Mouse (Mus musculus) splenic B cell, adult 2 months (primary cell): Measurements from ENCODE around the gene Sp6.

Experiments used
- DNase-seq: peaks from one replicate; pipeline ENCODE4 v3.0.0-alpha.2; 2011; ENCODE audit warnings: low read depth, low spot score
- H3K27me3 ChIP-seq: 2 replicates; pipeline ENCODE4 v1.6.1; 2012; ENCODE audit warnings: mild to moderate bottlenecking, low read length, moderate library complexity, mixed read lengths; ENCODE audit not compliant: control insufficient read depth, poor library complexity, insufficient read depth, severe bottlenecking
- H3K36me3 ChIP-seq: 2 replicates; pipeline ENCODE4 v1.6.1; 2012; ENCODE audit warnings: mild to moderate bottlenecking, low read length, moderate library complexity, mixed read lengths; ENCODE audit not compliant: control insufficient read depth, poor library complexity, insufficient read depth, severe bottlenecking

The Sp6 gene

DNA sequence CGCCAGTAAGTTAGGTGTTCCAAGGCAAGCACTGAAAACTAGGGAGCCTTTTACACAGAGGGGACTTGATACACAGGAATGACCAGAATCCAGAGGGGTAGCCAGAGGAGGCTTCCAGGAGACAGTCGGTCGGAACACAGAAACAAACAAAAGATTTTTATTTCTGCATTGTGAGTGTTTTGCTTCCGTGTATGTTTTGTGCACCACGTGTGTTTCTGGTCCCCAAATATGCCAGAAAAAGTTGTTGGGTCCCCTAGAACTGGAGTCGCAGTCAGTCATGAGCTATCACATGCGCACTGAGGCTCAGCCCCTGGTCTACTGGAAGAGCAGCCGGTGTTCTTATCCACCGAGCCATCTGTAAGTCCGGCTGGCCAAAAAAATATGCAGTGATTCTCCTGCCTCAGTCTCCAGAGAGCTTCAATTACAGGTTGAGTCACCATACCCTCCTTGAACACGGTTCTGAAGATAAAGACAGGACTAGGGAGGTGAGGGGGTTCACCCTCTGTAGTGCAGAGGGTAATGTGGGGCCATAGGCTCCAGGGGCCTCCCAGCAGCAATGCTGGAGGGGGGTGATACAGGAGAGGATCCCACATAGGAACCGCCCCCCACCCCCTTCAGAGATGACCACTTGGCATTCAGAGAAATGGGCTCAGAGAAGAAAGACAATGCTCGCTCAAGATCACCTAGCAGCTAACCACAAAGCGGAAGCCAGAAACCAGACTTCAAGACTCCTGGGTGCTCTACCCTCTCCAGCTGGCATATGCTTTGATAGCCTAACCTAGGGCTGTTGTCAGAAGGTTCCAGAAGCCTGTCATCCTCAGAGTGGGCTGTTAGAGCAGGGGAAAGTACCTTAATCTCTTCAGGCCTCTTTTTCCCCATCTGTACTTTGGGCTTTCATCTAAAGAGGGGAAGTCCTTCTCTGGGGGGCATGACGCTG, 17.1 kb upstream of the Sp6 start:
- Histone ChIP-seq H3K36me3 (no peaks in the 10 kb centered on the region), H3K27me3 (no peaks in the 10 kb centered on the region)
- peak; percentile 84 for DNase-seq

DNA sequence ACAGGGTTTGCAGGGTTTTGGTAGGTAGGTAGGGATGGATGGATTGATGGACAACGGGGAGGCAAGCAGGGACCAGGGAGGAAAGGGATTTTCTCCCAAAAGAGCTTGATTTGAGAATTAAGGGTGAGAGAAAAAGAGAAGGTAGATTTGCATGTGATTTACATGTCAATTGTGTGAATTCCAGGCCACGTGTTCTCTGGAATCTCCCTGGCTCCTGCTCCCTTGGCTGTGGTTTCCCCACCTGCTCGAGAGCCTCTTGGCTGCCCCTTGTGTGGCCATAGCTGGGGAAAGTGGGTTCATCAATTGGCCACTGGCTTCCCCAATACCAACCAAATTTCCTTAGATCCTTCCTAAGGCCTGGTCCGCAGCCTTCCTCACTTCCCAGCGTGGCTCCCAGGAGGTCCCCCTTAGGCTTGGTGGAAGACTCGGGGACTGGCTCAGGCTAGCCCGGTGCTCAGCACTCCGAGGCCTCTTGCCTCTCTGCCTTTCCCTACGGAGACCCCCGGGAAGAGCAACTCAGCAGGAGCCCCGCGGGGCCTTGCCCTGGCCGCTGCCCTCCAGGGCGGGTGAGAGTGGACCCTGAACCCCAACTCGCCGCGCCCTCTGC, 16.3 kb upstream of the Sp6 start:
- peak; percentile 27 for DNase-seq
- Histone ChIP-seq H3K36me3 (no peaks in the 10 kb centered on the region), H3K27me3 (no peaks in the 10 kb centered on the region)

DNA sequence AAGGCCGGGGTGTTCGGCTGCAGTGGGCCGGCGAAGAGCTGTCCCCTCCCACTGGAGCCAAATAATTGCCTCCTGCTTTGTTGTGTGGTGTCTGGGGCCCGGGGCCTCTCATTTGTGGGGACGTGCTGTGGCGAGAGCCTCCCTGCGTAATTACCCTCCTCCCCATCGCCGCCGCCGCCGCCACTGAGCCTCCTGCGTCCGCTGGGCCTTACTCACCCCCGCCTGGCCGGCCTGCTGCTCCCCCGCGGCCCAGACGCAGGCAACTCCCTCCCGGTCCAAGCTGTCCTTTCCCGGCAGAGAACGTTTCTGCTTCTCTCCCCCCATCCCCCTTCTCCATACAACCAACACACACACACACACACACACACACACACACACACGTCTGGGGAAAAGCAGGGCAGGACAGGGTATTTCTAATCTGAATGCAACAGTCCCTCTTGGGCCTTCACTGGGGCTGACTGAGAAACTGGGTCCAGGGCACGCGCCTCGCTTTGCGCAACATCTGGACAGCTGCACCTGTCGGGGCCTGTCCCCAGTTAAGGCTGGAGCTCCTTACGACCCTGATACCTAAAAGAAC, 15.7 kb upstream of the Sp6 start:
- no peaks in the 10 kb centered on the region for H3K27me3 ChIP-seq
- no peaks in the 10 kb centered on the region for H3K36me3 ChIP-seq
- DNase-seq: no peak

DNA sequence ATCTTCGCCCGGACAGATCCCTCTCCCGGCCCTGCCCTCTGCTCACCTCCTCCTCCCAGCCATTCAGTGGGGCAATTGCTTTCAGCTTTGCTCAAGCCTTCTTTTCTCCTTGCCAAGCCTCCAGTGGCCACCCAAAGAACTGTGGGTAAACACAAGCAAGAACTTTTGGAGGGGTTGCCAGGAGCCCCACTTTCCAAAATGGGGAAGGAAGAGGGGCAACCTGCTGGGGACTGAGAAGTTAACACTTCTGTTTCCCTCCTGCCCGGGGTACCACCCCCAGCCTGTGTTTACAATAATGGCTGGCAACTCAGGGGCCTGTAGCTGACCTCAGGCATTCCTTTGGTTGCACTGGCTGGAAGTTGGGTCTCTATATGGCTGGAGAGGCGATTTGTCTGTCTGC, 10.0 kb upstream of the Sp6 start:
- Histone ChIP-seq H3K27me3 (no peaks in the 10 kb centered on the region), H3K36me3 (no peaks in the 10 kb centered on the region)

DNA sequence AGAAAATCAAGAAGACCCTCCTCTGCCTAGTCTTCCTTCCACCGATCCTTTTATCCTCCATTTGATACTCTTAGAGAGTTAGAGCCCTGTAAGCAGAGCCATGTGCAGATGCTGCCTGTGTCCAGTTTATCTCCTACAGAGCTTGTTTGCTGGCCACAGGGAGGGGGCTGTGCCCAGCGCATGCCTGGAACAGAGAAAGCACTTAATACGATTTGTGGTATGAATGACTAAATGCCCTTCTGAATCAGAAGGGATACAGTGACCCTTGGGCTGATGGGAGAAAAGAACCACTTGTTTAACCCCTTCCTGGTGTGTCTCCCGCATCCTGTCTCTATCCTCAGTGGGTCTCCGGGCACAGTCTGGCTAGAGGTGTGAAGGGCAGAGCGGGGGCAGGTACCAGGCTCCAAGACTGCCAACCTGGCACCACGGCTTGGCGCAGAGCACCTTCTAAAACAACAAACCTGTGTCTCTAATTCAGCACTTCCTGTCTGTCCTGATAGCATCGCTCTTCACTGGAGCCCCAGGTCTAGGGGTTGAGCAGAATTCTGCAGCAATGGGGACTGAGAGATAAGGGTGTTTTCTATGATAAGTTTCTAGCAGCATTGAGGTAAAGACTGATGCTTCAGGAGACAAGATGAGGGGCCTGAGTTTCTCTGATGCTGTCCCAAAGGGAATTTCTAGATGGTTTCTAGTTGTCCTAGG, 6.0 kb upstream of the Sp6 start:
- H3K36me3 ChIP-seq: no peaks in the 10 kb centered on the region
- no peak for DNase-seq
- H3K27me3 ChIP-seq: no peaks in the 10 kb centered on the region

More for the DNA sequence above, 10.0 kb upstream of the Sp6 start:
- DNase-seq: no peak

DNA sequence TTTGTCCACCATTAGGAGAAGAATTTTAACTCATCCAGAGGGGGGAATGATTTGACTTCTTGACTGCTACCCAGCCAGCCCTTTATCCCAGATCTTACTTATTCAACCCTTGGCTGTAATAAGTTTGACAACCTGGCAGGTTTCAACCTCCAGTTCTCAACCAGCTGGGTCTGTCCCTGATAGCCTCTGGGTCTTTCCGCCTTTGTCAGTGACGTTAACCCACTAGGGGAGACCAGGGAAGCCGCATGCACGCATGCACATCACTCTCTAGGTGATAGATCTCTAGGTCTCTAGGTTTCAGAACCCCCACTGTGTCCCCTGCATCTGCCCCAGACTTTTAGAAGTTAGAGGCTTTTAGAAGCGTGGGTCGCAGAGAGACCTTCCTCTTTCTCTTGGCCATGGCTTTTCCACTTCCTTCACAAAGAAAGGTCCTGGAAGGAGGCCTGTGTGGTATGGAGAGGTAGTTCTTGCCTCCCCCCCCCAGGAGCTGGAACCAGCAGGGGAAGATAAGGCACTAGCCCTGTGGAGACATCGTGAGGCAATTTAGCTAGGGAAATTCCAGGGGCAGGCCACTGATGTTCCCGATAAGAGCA, 3.9 kb upstream of the Sp6 start:
- no peaks in the 10 kb centered on the region for H3K27me3 ChIP-seq
- no peak for DNase-seq
- H3K36me3 ChIP-seq: no peaks in the 10 kb centered on the region

DNA sequence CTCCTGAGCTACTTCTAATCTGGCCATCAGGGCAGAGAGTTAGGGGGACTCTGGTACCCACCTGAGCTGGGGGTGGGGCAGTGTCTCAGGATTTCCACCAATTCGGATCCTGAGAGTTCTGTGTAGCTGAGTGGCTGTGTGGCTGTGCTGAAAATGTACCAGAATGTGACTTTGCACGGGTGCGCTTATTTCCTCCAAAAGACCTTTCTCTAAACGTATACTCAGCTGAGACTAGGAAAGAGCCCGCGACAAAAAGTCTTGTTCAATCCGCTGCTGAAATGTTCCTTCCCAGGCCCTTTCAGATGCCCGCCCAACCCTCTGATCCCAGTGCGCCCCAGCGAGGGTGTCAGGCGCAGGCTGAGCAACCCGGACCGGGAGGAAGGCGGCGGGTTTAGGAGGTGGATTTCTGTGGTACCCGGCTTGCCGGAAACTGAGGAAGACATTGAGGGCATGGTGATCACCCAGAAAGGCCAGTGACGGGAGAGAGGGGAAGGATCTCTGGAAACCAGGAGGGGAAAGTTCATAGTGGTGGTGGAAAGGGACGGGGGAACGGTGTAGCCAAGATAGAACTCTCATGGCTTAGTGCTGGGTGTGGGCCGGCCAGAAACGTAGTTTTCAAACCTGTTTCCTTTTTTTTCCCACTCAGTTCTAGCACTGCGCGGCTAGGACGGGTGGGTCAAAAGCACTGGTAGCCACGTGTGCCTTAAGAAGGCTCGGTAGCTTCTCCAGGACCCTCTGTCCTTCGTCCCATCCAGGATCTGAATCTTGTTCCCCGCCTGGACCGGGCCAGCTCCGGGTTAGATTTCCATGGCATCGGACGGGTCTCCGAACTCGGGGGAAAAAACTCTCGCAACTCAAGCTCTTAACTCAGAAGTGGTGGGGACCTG, 4.7 kb downstream of the Sp6 start:
- H3K27me3 ChIP-seq: peaks cover 2% of the 10 kb centered on the region; the same call in 1 of the 2 replicates
- no peaks in the 10 kb centered on the region for H3K36me3 ChIP-seq
- no peak for DNase-seq

DNA sequence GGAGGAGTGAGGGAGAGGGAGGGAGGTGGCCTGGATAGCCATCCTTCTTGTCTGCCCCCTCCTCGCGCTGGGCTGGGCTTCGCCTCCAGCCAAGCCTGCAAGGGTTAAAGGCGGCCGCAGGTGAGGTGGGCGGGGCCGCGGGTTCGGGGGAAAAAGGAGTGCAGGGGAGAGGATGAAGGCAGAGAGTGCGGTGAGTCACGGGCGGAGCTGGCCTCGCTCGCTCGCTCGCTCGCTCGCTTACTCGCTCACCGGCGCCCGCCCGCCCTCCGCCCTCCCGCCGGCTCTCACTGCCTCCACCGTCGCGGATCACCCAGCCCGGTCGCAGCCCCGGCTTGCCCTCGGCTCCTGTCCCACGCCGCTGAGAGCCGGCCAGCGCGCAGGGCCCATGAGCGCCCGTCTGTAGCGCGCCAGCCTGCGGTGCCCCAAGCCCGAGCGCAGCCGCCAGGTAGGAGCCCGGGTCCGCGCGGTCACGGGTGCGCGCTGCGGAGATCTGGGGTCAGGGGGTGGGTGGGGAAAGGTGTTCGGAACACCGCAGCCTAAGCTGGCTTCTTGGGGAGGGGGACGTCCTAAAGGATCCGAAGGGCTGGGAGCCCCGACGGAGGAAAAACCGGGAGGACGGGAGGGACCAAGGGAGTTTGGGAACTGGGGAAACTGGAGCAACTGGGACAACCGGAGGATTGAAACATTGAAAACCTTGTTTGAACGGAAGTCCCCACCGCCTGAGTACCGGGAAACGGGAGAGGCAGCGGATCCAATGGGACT, 5.6 kb downstream of the Sp6 start:
- no peaks in the 10 kb centered on the region for H3K36me3 ChIP-seq
- peaks cover 2% of the 10 kb centered on the region; the same call in 1 of the 2 replicates for H3K27me3 ChIP-seq
- DNase-seq: peak; percentile 32

DNA sequence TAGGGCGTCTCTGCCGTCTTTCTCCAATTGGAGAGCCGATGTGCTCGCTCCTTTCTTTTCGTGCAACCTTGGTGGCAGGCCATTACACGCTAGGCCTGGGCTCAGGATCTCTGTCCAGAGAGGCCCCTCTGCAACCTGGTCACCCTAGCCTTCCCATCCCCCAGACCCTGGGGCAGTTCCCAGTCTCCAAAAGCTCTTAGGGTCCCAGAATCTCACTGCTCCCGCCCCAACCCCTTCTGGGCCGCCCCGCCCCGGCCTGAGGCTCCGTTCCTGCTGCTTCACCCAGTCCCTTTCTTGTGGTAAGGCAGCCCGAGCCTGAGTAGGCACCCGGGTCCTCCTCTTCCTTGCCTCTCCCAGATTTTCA, 6.1 kb downstream of the Sp6 start:
- DNase-seq: no peak
- no peaks in the 10 kb centered on the region for H3K36me3 ChIP-seq
- H3K27me3 ChIP-seq: peaks cover 2% of the 10 kb centered on the region; the same call in 1 of the 2 replicates

DNA sequence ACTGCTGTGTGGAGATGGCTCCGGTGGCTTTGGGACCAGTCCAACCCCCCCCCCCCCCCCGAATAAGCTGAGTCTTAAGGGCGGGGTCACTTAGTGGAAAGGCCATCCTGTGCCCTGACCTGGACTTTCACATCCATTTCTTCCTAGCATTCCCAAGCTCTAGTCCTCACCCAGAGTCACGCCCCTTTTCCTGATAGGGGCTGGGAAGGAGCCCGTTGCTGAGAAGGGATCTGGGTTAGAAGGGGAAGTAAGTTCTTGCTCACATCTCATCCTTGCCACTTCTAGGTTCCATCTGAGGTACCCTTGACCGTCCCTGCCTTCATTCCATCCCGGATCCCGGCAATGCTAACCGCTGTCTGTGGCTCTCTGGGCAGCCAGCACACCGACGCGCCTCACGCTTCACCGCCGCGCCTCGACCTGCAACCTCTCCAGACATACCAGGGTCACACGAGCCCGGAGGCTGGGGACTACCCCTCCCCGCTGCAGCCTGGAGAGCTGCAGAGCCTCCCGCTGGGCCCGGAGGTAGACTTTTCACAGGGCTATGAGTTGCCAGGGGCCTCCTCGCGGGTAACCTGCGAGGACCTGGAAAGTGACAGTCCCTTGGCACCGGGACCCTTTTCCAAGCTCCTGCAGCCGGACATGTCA, 8.0 kb downstream of the Sp6 start:
- peak; percentile 25 for DNase-seq
- peaks cover 2% of the 10 kb centered on the region; the same call in 1 of the 2 replicates for H3K27me3 ChIP-seq
- H3K36me3 ChIP-seq: no peaks in the 10 kb centered on the region

DNA sequence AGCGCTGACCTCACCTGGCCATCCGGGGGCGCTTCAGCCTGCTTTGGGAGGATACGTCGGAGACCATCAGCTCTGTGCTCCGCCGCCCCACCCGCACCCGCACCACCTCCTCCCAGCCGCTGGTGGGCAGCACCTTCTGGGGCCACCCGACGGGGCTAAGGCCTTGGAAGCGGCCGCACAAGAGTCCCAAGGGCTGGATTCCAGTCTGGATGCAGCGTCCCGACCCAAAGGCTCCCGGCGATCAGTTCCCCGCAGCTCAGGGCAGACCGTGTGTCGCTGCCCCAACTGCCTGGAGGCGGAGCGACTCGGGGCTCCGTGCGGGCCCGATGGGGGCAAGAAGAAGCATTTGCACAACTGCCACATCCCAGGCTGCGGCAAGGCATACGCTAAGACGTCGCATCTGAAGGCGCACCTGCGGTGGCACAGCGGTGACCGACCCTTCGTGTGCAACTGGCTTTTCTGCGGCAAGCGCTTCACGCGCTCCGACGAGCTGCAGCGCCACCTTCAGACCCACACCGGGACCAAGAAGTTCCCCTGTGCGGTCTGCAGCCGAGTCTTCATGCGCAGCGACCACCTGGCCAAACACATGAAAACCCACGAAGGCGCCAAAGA, 8.8 kb downstream of the Sp6 start:
- no peaks in the 10 kb centered on the region for H3K36me3 ChIP-seq
- DNase-seq: peak; percentile 88
- H3K27me3 ChIP-seq: peaks cover 2% of the 10 kb centered on the region; the same call in 1 of the 2 replicates

DNA sequence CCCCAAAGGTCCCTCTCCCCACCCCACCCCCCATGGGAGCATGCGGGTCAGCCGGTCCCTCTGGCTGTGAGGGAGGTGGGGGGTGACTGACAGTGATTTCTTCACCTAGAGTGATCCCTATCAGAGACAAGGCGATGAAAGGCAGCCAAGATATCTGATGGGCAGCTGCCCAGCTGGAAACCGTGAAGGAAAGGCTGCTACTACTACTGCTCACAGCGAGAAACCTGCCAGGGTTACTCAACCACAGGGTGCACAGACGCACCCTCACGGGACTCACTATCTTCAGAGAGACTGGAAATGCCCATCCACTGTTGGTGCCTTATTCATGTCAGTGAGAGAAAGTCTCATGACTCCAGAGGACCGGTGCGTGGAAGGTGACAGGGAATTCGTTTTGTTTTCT, 11.8 kb downstream of the Sp6 start:
- Histone ChIP-seq H3K36me3 (no peaks in the 10 kb centered on the region), H3K27me3 (no peaks in the 10 kb centered on the region; the same call in 1 of the 2 replicates)
- no peak for DNase-seq
